Mouse (Mus musculus): ENCODE data around the gene Cd40.

DNA sequence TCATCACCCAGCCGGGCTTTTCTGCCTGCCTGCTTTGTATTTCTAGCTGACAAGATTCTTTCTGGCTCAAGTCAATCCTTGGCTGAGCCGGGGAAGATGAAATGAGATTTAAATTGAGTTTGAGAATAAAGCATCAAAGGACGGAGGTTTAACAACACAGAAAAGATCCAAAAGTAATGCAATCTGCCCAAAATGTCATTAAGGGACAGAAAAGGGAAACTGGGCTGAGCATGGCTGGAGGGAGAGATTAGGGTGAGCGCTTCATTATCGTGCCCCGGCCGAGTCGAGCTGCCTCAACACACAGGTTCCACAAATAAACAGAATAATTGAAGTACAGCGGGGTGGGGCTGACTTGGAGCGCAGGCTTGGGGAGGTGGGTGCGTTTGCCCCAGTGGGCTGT is 3.9 kb upstream of the Cd40 start:
- TF ChIP-seq CTCF (IDR thresholded peaks at IDR 0.05; ENCODE audit: control insufficient read depth, insufficient read depth, low read length) (no peak), POLR2A (IDR thresholded peaks at IDR 0.05; ENCODE audit: borderline replicate concordance, control insufficient read depth, low read depth, low read length) (no peak)
